Mouse (Mus musculus): Measurements from ENCODE around the gene Mier1. TPM values are rescaled to one million over a fixed set of nuclear protein-coding genes. Genes with fewer than 3 reads are reported as not detected.

Mier1 gene
- total and polyA plus RNA-seq, 3 experiments = 18.7 to 41.1 (median 22.3) TPM

DNA sequence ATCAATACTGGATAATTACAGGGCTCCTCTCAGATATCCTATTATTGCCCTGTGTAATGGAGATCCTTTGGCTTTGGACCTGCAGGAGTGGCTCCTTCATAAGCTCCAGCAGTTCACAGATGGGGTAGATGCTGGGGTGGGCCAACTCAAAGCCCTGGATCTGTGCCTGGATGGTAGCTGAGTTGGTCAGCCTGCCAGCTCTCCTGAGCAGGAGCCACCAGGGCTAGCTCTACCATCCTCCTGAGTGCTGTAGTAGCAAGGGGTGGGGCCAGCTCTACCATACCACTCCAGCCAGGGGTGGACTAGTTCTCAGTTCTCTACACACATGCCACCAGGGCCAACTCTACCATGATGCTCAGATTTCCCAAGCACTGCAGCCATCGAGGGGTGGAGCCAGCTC is 85.9 kb downstream of the Mier1 start:
- Histone ChIP-seq H3K27me3 (ENCODE audit: control insufficient read depth in 1 of 2, insufficient read depth in 2 of 2, low read length in 2 of 2) (no peaks in the 10 kb centered on the region), H3K9me3 (replicated peaks; ENCODE audit: insufficient read depth, low read length) (no peaks in the 10 kb centered on the region), H3K4me3 (ENCODE audit: control insufficient read depth in 1 of 2, insufficient read depth in 1 of 2, low read depth in 2 of 2, low read length in 2 of 2) (no peak overlapping the region), H3K36me3 (ENCODE audit: control insufficient read depth in 1 of 2, insufficient read depth in 2 of 2, low read length in 2 of 2) (peaks cover 0 to 2% of the 10 kb centered on the region in 2 experiments; a peak in 2 of 4 replicates), H3K27ac (ENCODE audit: control insufficient read depth, low read depth, low read length) (no peak overlapping the region), H3K79me2 (ENCODE audit: control insufficient read depth, insufficient read depth, low read length, poor library complexity) (no peaks in the 10 kb centered on the region), H3K9ac (ENCODE audit: control insufficient read depth, low read depth, low read length, poor library complexity, severe bottlenecking) (no peak overlapping the region), H3K4me1 (ENCODE audit: control insufficient read depth in 1 of 2, insufficient read depth in 2 of 2, low read length in 2 of 2) (no peaks in the 10 kb centered on the region)
- DNase-seq (ENCODE audit: low read depth, low spot score) = no peak
- TF ChIP-seq NRF1 (IDR thresholded peaks at IDR 0.05; ENCODE audit: insufficient read depth, low read depth, low read length, poor library complexity, severe bottlenecking) = no peak
- no peak for TF ChIP-seq TAL1 (IDR thresholded peaks at IDR 0.05; ENCODE audit: low read length)
- TF ChIP-seq MXI1 (IDR thresholded peaks at IDR 0.05; ENCODE audit: low read depth, low read length) = no peak
- TF ChIP-seq USF2 (IDR thresholded peaks at IDR 0.05; ENCODE audit: borderline replicate concordance in 1 of 2, insufficient read depth in 1 of 2, low read depth in 1 of 2, low read length in 2 of 2) = no peak
- no peak for TF ChIP-seq MYC (IDR thresholded peaks at IDR 0.05; ENCODE audit: low read depth, low read length)
- no peak for TF ChIP-seq ELF1 (IDR thresholded peaks at IDR 0.05; ENCODE audit: low read depth, low read length)

GRCm38 (mm10) chr4:103203646-103204045 is 89.5 kb downstream of the Mier1 start:
- Histone ChIP-seq H3K36me3 (ENCODE audit: control insufficient read depth in 1 of 2, insufficient read depth in 2 of 2, low read length in 2 of 2) (peaks cover 2 to 4% of the 10 kb centered on the region in 2 experiments), H3K27ac (ENCODE audit: control insufficient read depth, low read depth, low read length) (no peak overlapping the region), H3K79me2 (ENCODE audit: control insufficient read depth, insufficient read depth, low read length, poor library complexity) (no peaks in the 10 kb centered on the region), H3K27me3 (ENCODE audit: control insufficient read depth in 1 of 2, insufficient read depth in 2 of 2, low read length in 2 of 2) (no peaks in the 10 kb centered on the region), H3K4me3 (ENCODE audit: control insufficient read depth in 1 of 2, insufficient read depth in 1 of 2, low read depth in 2 of 2, low read length in 2 of 2) (no peak overlapping the region), H3K4me1 (ENCODE audit: control insufficient read depth in 1 of 2, insufficient read depth in 2 of 2, low read length in 2 of 2) (peaks cover under 1 to 4% of the 10 kb centered on the region in 2 experiments; a peak in 2 of 4 replicates), H3K9ac (ENCODE audit: control insufficient read depth, low read depth, low read length, poor library complexity, severe bottlenecking) (no peak overlapping the region), H3K9me3 (replicated peaks; ENCODE audit: insufficient read depth, low read length) (no peaks in the 10 kb centered on the region)
- TF ChIP-seq ETS1 (IDR thresholded peaks at IDR 0.05; ENCODE audit: low read depth, low read length) = no peak
- no peak for TF ChIP-seq USF1 (IDR thresholded peaks at IDR 0.05; ENCODE audit: low read depth, low read length)
- TF ChIP-seq GATA1 (IDR thresholded peaks at IDR 0.05; ENCODE audit: low read depth, low read length) = no peak
- no peak for TF ChIP-seq HCFC1 (IDR thresholded peaks at IDR 0.05; ENCODE audit: low read depth, low read length)
- no peak for TF ChIP-seq USF2 (IDR thresholded peaks at IDR 0.05; ENCODE audit: borderline replicate concordance in 1 of 2, insufficient read depth in 1 of 2, low read depth in 1 of 2, low read length in 2 of 2)
- TF ChIP-seq POLR2A (IDR thresholded peaks at IDR 0.05; ENCODE audit: control insufficient read depth in 1 of 2, insufficient read depth in 1 of 2, low read depth in 1 of 2, low read length in 2 of 2, poor library complexity in 1 of 2) = no peak
- no peak for TF ChIP-seq RCOR1 (IDR thresholded peaks at IDR 0.05; ENCODE audit: low read depth, low read length)
- TF ChIP-seq ELF1 (IDR thresholded peaks at IDR 0.05; ENCODE audit: low read depth, low read length) = no peak
- TF ChIP-seq MEF2A (IDR thresholded peaks at IDR 0.05; ENCODE audit: extremely low read depth, insufficient replicate concordance, low read depth, low read length, poor library complexity, severe bottlenecking) = no peak
- no peak for TF ChIP-seq SIN3A (IDR thresholded peaks at IDR 0.05; ENCODE audit: low read length)
- TF ChIP-seq MAZ (IDR thresholded peaks at IDR 0.05; ENCODE audit: low read depth, low read length) = no peak
- no peak for DNase-seq (ENCODE audit: low read depth, low spot score)

Measured in MEL (cell line).